Mouse (Mus musculus) heart, embryonic 16.5 days (tissue): ENCODE data around the gene Snrpa. TPM values are rescaled to one million over a fixed set of nuclear protein-coding genes. Genes with fewer than 3 reads are reported as not detected.

Experiments used
- ATAC-seq: fragments of 200-750 bp; cut with Nextera tagmentation; replicated peaks from 2 replicates; pipeline ENCODE4 v1.8.0; 2017; ENCODE audit warnings: moderate number of reproducible peaks; ENCODE audit not compliant: insufficient read depth, low FRiP score; ENCODE audit errors: extremely low read depth
- H3K27ac ChIP-seq: fragments of 300-500 bp; sonication (generic); 2 replicates; pipeline ENCODE4 v1.5.1; 2014; ENCODE audit warnings: mild to moderate bottlenecking, low read length, control low read depth, moderate library complexity
- H3K27me3 ChIP-seq: fragments of 300-500 bp; sonication (generic); 2 replicates; pipeline ENCODE4 v1.6.1; 2014; ENCODE audit warnings: low read length, mixed read lengths; ENCODE audit not compliant: control insufficient read depth, insufficient read depth
- H3K36me3 ChIP-seq: fragments of 300-500 bp; sonication (generic); 2 replicates; pipeline ENCODE4 v1.6.1; 2014; ENCODE audit not compliant: control insufficient read depth, insufficient read depth
- H3K4me1 ChIP-seq: fragments of 300-500 bp; sonication (generic); 2 replicates; pipeline ENCODE4 v1.6.1; 2014; ENCODE audit warnings: low read length, mixed read lengths; ENCODE audit not compliant: control insufficient read depth, insufficient read depth
- H3K4me2 ChIP-seq: fragments of 300-500 bp; sonication (generic); 2 replicates; pipeline ENCODE4 v1.6.1; 2014; ENCODE audit warnings: low read depth, mild to moderate bottlenecking, control low read depth, low read length
- H3K4me3 ChIP-seq: fragments of 300-500 bp; sonication (generic); 2 replicates; pipeline ENCODE4 v1.5.1; 2014; ENCODE audit warnings: mild to moderate bottlenecking, control low read depth, low read length
- H3K9ac ChIP-seq: fragments of 300-500 bp; sonication (generic); 2 replicates; pipeline ENCODE4 v1.6.1; 2014; ENCODE audit warnings: low read length, control low read depth
- H3K9me3 ChIP-seq: fragments of 300-500 bp; sonication (generic); replicated peaks from 2 replicates; pipeline ENCODE4 v1.6.1; 2016; ENCODE audit warnings: low read length; ENCODE audit not compliant: control insufficient read depth
- WGBS: fragments of 180-500 bp; shearing (Covaris S2); extraction: QIAGEN DNeasy Blood & Tissue Kit; methylation state at CpG from one replicate; pipeline ENCODE4 v1.1.7; 2014; 5-methylcytosine and 5-hydroxymethylcytosine counted together
- polyA plus RNA-seq: library from polyadenylated mRNA; unstranded; fragments of >200 nt; fragmentation: Nextera tagmentation; extraction: Ambion mirVana; gene quantifications from 2 replicates; pipeline ENCODE4 v1.2.1, GENCODE M21; 2015

The Snrpa gene
- polyA plus RNA-seq, 1 experiment from 2014 or later, result 165 TPM

- Histone ChIP-seq H3K9ac (no peak overlapping the region), H3K27me3 (no peaks in the 10 kb centered on the region), H3K9me3 (no peaks in the 10 kb centered on the region), H3K27ac (no peak overlapping the region), H3K36me3 (no peaks in the 10 kb centered on the region), H3K4me3 (no peak overlapping the region), H3K4me1 (peaks cover 22% of the 10 kb centered on the region), H3K4me2 (no peak overlapping the region)
- 64% methylated on average over 7 of the region's 7 CpGs for whole genome bisulfite sequencing
- no peak for ATAC-seq
Measured at GRCm38 (mm10) chr7:27231693-27232331, 35.7 kb upstream of the Snrpa start.

GRCm38 (mm10) chr7:27230781-27231180 lies 34.7 kb upstream of the Snrpa start:
- Histone ChIP-seq H3K4me1 (peaks cover 30% of the 10 kb centered on the region), H3K4me3 (no peak overlapping the region), H3K4me2 (no peak overlapping the region), H3K9ac (no peak overlapping the region), H3K27ac (no peak overlapping the region), H3K36me3 (no peaks in the 10 kb centered on the region), H3K9me3 (no peaks in the 10 kb centered on the region), H3K27me3 (no peaks in the 10 kb centered on the region)
- WGBS, result 71% methylated on average over 4 of the region's 4 CpGs
- no peak for ATAC-seq

- Histone ChIP-seq H3K4me2 (peak overlapping the region; percentile 89), H3K9me3 (no peaks in the 10 kb centered on the region), H3K36me3 (no peaks in the 10 kb centered on the region), H3K4me3 (peak overlapping the region; percentile 91), H3K27ac (peak overlapping the region; percentile 90), H3K27me3 (no peaks in the 10 kb centered on the region), H3K9ac (peak overlapping the region; percentile 91), H3K4me1 (peaks cover 38% of the 10 kb centered on the region)
- ATAC-seq, result no peak
- whole genome bisulfite sequencing, result 18% methylated on average over 6 of the region's 6 CpGs
Measured at GRCm38 (mm10) chr7:27228865-27229264, 32.8 kb upstream of the Snrpa start.

- H3K4me1 ChIP-seq, result peaks cover 33% of the 10 kb centered on the region
- under 1% methylated on average over 42 of the region's 49 CpGs for WGBS
Measured at GRCm38 (mm10) chr7:27228281-27228821, 32.3 kb upstream of the Snrpa start, which contains the start of gene Itpkc. Gene Itpkc, minus strand, starts transcription at chr7:27228661.

GRCm38 (mm10) chr7:27227676-27228075 lies 31.6 kb upstream of the Snrpa start:
- Histone ChIP-seq H3K4me2 (peak overlapping the region; percentile 89), H3K9ac (peak overlapping the region; percentile 91), H3K27ac (peak overlapping the region; percentile 90), H3K4me3 (peak overlapping the region; percentile 91), H3K9me3 (no peaks in the 10 kb centered on the region), H3K27me3 (no peaks in the 10 kb centered on the region), H3K4me1 (peaks cover 32% of the 10 kb centered on the region), H3K36me3 (no peaks in the 10 kb centered on the region)
- WGBS, result 2% methylated on average over 10 of the region's 10 CpGs
- ATAC-seq, result no peak

More at GRCm38 (mm10) chr7:27228281-27228821, 32.3 kb upstream of the Snrpa start, which contains the start of gene Itpkc:
- Histone ChIP-seq H3K36me3 (no peaks in the 10 kb centered on the region), H3K9ac (peak within 1 kb of the TSS; percentile 91), H3K9me3 (no peaks in the 10 kb centered on the region), H3K27ac (peak within 1 kb of the TSS; percentile 90), H3K27me3 (no peaks in the 10 kb centered on the region), H3K4me3 (peak within 1 kb of the TSS; percentile 91), H3K4me2 (peak within 1 kb of the TSS; percentile 89)
- ATAC-seq, result peak; percentile 83

GRCm38 (mm10) chr7:27227276-27227675 lies 31.2 kb upstream of the Snrpa start:
- Histone ChIP-seq H3K4me1 (peaks cover 30% of the 10 kb centered on the region), H3K27ac (no peak overlapping the region), H3K9me3 (no peaks in the 10 kb centered on the region), H3K36me3 (no peaks in the 10 kb centered on the region), H3K4me3 (peak overlapping the region; percentile 91), H3K4me2 (peak overlapping the region; percentile 89), H3K9ac (peak overlapping the region; percentile 91), H3K27me3 (no peaks in the 10 kb centered on the region)
- ATAC-seq, result no peak
- WGBS, result 31% methylated on average over 9 of the region's 9 CpGs

- H3K4me1 ChIP-seq, result peaks cover 30% of the 10 kb centered on the region
- 80% methylated on average over 11 of the region's 11 CpGs for WGBS
- H3K4me2 ChIP-seq, result no peak overlapping the region
- H3K9ac ChIP-seq, result no peak overlapping the region
- no peaks in the 10 kb centered on the region for H3K36me3 ChIP-seq
- H3K27me3 ChIP-seq, result no peaks in the 10 kb centered on the region
- no peak overlapping the region for H3K4me3 ChIP-seq
- no peak overlapping the region for H3K27ac ChIP-seq
- ATAC-seq, result no peak
- H3K9me3 ChIP-seq, result no peaks in the 10 kb centered on the region
Measured at GRCm38 (mm10) chr7:27224877-27225575, 29.0 kb upstream of the Snrpa start.

- H3K4me1 ChIP-seq, result peaks cover 24% of the 10 kb centered on the region
Measured at GRCm38 (mm10) chr7:27222538-27222937, 26.5 kb upstream of the Snrpa start.

GRCm38 (mm10) chr7:27221939-27222338 lies 25.9 kb upstream of the Snrpa start:
- Histone ChIP-seq H3K9ac (no peak overlapping the region), H3K36me3 (no peaks in the 10 kb centered on the region), H3K9me3 (no peaks in the 10 kb centered on the region), H3K4me3 (no peak overlapping the region), H3K4me2 (no peak overlapping the region), H3K27ac (no peak overlapping the region), H3K4me1 (peaks cover 18% of the 10 kb centered on the region), H3K27me3 (no peaks in the 10 kb centered on the region)
- 60% methylated on average over 6 of the region's 6 CpGs for WGBS
- ATAC-seq, result no peak

More at GRCm38 (mm10) chr7:27222538-27222937, 26.5 kb upstream of the Snrpa start:
- 72% methylated on average over 1 of the region's 1 CpGs for WGBS
- H3K4me3 ChIP-seq, result no peak overlapping the region
- H3K27me3 ChIP-seq, result no peaks in the 10 kb centered on the region
- no peak overlapping the region for H3K27ac ChIP-seq
- ATAC-seq, result no peak
- H3K4me2 ChIP-seq, result no peak overlapping the region
- no peaks in the 10 kb centered on the region for H3K9me3 ChIP-seq
- no peaks in the 10 kb centered on the region for H3K36me3 ChIP-seq
- H3K9ac ChIP-seq, result no peak overlapping the region
